Mouse (Mus musculus): ENCODE results near the gene Parvb. TPM values are rescaled to one million over a fixed set of nuclear protein-coding genes. Genes with fewer than 3 reads are reported as not detected.

Gene Parvb
- total and polyA plus RNA-seq, 2 experiments from 2014 or later = 10.8 to 26.1 TPM

DNA sequence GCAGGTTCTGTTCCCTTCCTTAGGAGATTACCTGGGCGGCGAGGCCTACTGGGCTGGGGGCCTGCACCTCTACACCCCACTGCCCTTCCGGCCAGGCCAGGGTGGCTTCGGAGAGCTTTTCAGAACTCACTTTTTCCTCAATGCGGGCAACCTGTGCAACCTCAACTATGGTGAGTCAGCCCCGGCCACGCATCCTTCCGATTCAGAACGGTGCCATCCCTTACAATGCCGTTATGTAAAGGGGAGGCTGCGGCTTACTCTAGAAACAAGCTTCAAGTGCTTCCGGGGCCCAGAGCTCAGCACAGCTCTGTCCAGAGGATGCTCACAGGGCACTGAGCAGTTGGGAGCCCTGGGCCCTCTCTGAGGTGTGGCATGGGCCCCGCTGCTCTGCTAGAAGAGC is 21.4 kb upstream of the Parvb start:
- DNase-seq (ENCODE audit: low spot score) (no peak), ATAC-seq (ENCODE audit: insufficient read depth, low read depth) (no peak)
- Histone ChIP-seq H3K9me3 (replicated peaks; ENCODE audit: control insufficient read depth, low read length) (no peaks in the 10 kb centered on the region), H3K27me3 (ENCODE audit: control insufficient read depth, insufficient read depth, low read length) (no peaks in the 10 kb centered on the region), H3K4me1 (ENCODE audit: control insufficient read depth, insufficient read depth) (peaks cover 12% of the 10 kb centered on the region; the same call in 1 of the 2 replicates), H3K4me3 (ENCODE audit: low read depth, low read length) (no peak overlapping the region), H3K4me2 (ENCODE audit: low read depth, low read length) (no peak overlapping the region), H3K9ac (replicated peaks; ENCODE audit: low read depth, low read length) (no peak overlapping the region), H3K27ac (ENCODE audit: low read depth) (peak overlapping the region; percentile 77; the same call in 1 of the 2 replicates), H3K36me3 (replicated peaks; ENCODE audit: control insufficient read depth, insufficient read depth, low read length) (peaks cover 77% of the 10 kb centered on the region)
- TF ChIP-seq CTCF (IDR thresholded peaks at IDR 0.05; ENCODE audit: low read depth) (no peak), EP300 (IDR thresholded peaks at IDR 0.05; ENCODE audit: low read depth) (no peak)
- WGBS = 94% methylated on average over 13 of the region's 13 CpGs

DNA sequence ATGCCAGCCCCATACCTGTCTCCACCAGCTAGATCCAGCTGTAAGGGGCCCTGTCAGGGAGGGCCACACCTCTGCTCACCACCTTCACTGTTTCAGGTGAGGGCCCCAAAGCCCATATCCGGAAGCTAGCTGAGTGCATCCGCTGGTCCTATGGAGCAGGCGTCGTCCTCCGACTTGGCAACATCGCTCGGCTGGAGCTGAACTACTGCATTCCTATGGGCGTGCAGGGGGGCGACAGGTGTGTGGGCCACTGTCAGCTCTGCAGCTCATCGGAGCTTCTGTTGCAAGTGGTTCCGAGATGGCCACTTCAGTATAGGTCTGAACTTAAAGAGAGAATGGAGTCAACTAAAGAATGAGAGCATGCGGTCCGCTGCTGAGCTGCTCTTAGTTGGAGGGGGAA is 20.9 kb upstream of the Parvb start:
- Histone ChIP-seq H3K27ac (ENCODE audit: low read depth) (no peak overlapping the region), H3K4me1 (ENCODE audit: control insufficient read depth, insufficient read depth) (peaks cover 12% of the 10 kb centered on the region; the same call in 1 of the 2 replicates), H3K9me3 (replicated peaks; ENCODE audit: control insufficient read depth, low read length) (no peaks in the 10 kb centered on the region), H3K4me3 (ENCODE audit: low read depth, low read length) (no peak overlapping the region), H3K27me3 (ENCODE audit: control insufficient read depth, insufficient read depth, low read length) (no peaks in the 10 kb centered on the region), H3K36me3 (replicated peaks; ENCODE audit: control insufficient read depth, insufficient read depth, low read length) (peaks cover 75% of the 10 kb centered on the region), H3K4me2 (ENCODE audit: low read depth, low read length) (no peak overlapping the region), H3K9ac (replicated peaks; ENCODE audit: low read depth, low read length) (no peak overlapping the region)
- TF ChIP-seq EP300 (IDR thresholded peaks at IDR 0.05; ENCODE audit: low read depth) = no peak
- TF ChIP-seq CTCF (IDR thresholded peaks at IDR 0.05; ENCODE audit: low read depth) = no peak
- no peak for ATAC-seq (ENCODE audit: insufficient read depth, low read depth)
- no peak for DNase-seq (ENCODE audit: low spot score)
- 90% methylated on average over 13 of the region's 13 CpGs for WGBS

GRCm38 (mm10) chr15:84211564-84211963 is 20.3 kb upstream of the Parvb start:
- Histone ChIP-seq H3K4me2 (ENCODE audit: low read depth, low read length) (no peak overlapping the region), H3K9ac (replicated peaks; ENCODE audit: low read depth, low read length) (no peak overlapping the region), H3K9me3 (replicated peaks; ENCODE audit: control insufficient read depth, low read length) (no peaks in the 10 kb centered on the region), H3K27me3 (ENCODE audit: control insufficient read depth, insufficient read depth, low read length) (no peaks in the 10 kb centered on the region), H3K4me1 (ENCODE audit: control insufficient read depth, insufficient read depth) (peaks cover 12% of the 10 kb centered on the region; the same call in 1 of the 2 replicates), H3K4me3 (ENCODE audit: low read depth, low read length) (no peak overlapping the region), H3K36me3 (replicated peaks; ENCODE audit: control insufficient read depth, insufficient read depth, low read length) (peaks cover 69% of the 10 kb centered on the region), H3K27ac (ENCODE audit: low read depth) (no peak overlapping the region)
- WGBS = 71% methylated on average over 4 of the region's 4 CpGs
- no peak for ATAC-seq (ENCODE audit: insufficient read depth, low read depth)
- TF ChIP-seq EP300 (IDR thresholded peaks at IDR 0.05; ENCODE audit: low read depth) = no peak
- DNase-seq (ENCODE audit: low spot score) = no peak

- no peaks in the 10 kb centered on the region for H3K27me3 ChIP-seq (ENCODE audit: control insufficient read depth, insufficient read depth, low read length)
- WGBS = 38% methylated on average over 6 of the region's 6 CpGs
- no peak overlapping the region for H3K4me3 ChIP-seq (ENCODE audit: low read depth, low read length)
- H3K27ac ChIP-seq (ENCODE audit: low read depth) = peak overlapping the region; percentile 18; the same call in 1 of the 2 replicates
- ATAC-seq (ENCODE audit: insufficient read depth, low read depth) = peak; percentile 46
- no peaks in the 10 kb centered on the region for H3K9me3 ChIP-seq (replicated peaks; ENCODE audit: control insufficient read depth, low read length)
- peaks cover 12% of the 10 kb centered on the region; the same call in 1 of the 2 replicates for H3K4me1 ChIP-seq (ENCODE audit: control insufficient read depth, insufficient read depth)
- H3K4me2 ChIP-seq (ENCODE audit: low read depth, low read length) = no peak overlapping the region
- H3K36me3 ChIP-seq (replicated peaks; ENCODE audit: control insufficient read depth, insufficient read depth, low read length) = peaks cover 62% of the 10 kb centered on the region
- H3K9ac ChIP-seq (replicated peaks; ENCODE audit: low read depth, low read length) = no peak overlapping the region
- DNase-seq (ENCODE audit: low spot score) = peak; percentile 86
- peak; percentile 99 for TF ChIP-seq CTCF (IDR thresholded peaks at IDR 0.05; ENCODE audit: low read depth)
- no peak for TF ChIP-seq EP300 (IDR thresholded peaks at IDR 0.05; ENCODE audit: low read depth)
Observed at GRCm38 (mm10) chr15:84212031-84212755, 19.6 kb upstream of the Parvb start.

DNA sequence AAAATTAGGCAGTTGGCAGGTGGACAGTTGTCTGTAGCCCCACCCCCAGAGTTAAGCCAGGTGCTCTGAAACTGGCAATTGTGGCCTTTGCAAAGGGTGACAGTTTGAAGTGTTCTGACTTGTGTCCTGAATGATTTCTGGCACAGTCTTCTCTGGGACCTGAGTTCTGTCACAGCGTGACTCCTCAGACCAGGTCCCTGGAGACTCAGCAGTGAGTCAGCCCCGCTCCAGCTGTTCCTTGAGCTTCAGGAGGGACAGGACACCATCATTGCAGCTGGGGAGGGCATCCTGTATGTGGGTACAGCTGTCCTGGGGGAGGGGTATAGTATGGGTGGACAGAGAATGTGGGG is 19.1 kb upstream of the Parvb start:
- H3K36me3 ChIP-seq (replicated peaks; ENCODE audit: control insufficient read depth, insufficient read depth, low read length) = peaks cover 57% of the 10 kb centered on the region
- peak overlapping the region; percentile 26 for H3K27ac ChIP-seq (ENCODE audit: low read depth)
- DNase-seq (ENCODE audit: low spot score) (peak; percentile 61), ATAC-seq (ENCODE audit: insufficient read depth, low read depth) (peak; percentile 70)
- H3K9me3 ChIP-seq (replicated peaks; ENCODE audit: control insufficient read depth, low read length) = no peaks in the 10 kb centered on the region
- H3K9ac ChIP-seq (replicated peaks; ENCODE audit: low read depth, low read length) = no peak overlapping the region
- no peaks in the 10 kb centered on the region for H3K27me3 ChIP-seq (ENCODE audit: control insufficient read depth, insufficient read depth, low read length)
- no peak overlapping the region for H3K4me2 ChIP-seq (ENCODE audit: low read depth, low read length)
- TF ChIP-seq CTCF (IDR thresholded peaks at IDR 0.05; ENCODE audit: low read depth) = no peak
- no peak; the same call in 1 of the 2 replicates for TF ChIP-seq EP300 (IDR thresholded peaks at IDR 0.05; ENCODE audit: low read depth)
- H3K4me1 ChIP-seq (ENCODE audit: control insufficient read depth, insufficient read depth) = peaks cover 12% of the 10 kb centered on the region; the same call in 1 of the 2 replicates
- no peak overlapping the region for H3K4me3 ChIP-seq (ENCODE audit: low read depth, low read length)
- WGBS = 31% methylated on average over 2 of the region's 2 CpGs

Measured in heart, postnatal 0 days (tissue).